Mouse (Mus musculus): ENCODE measurements around the gene Kdm2b. TPM values are rescaled to one million over a fixed set of nuclear protein-coding genes. Genes with fewer than 3 reads are reported as not detected.

Kdm2b gene
- total RNA-seq (2023) = 10 to 100 TPM; 28.4 to 29.4 TPM

GRCm38 (mm10) chr5:122989551-122990330 is at the start of gene Kdm2b:
Gene Kdm2b (minus strand): TSS chr5:122989823.

DNA sequence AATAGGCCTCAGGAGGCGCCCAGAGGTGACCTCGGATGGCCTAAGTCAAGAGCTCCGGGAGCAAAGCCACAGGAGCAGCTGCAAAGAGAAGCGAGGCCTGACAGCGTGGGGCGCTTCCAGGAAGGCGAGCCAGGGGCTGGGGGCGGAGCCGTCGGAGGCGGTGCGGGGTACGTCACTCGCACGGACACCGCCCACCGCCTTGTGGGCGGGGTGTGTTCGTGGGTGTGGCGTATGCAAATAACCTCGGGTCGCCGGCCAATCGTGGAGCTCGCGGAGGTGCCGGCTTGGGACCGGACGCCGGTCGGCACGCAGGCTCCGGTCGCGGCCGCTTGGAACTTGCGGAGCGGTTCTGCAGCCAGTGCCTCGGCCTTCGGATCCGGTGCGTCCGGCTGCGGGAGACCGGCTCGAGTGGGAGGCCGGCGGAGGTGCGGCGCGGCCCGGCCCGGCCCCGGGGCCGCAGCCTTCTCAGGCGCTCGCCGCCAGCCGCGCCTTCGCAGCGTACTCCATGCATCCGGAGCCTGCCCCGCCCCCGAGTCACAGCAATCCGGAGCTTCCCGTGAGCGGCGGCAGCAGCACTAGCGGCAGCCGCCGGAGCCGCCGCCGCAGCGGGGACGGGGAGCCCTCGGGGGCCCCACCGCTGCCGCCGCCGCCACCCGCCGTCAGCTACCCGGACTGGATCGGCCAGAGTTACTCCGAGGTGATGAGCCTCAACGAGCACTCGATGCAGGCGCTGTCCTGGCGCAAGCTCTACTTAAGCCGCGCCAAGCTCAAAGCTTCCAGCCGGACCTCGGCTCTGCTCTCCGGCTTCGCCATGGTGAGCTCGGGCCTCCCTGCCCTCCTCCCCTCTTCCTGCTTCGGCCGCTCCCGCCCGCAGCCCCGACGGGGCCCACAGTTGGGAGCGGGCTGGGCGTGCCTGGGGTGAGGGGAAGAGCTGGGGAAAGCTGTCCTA is 25.4 kb upstream of the Kdm2b start, which contains the start of gene Orai1:
Gene Orai1, plus strand, starts transcription at position 322 of the 949 bp plus-strand sequence.

GRCm38 (mm10) chr5:122849521-122850318 is 139.9 kb downstream of the Kdm2b start, which contains the start of gene Rnf34:
Gene Rnf34 (plus strand): TSS chr5:122850048.

DNA sequence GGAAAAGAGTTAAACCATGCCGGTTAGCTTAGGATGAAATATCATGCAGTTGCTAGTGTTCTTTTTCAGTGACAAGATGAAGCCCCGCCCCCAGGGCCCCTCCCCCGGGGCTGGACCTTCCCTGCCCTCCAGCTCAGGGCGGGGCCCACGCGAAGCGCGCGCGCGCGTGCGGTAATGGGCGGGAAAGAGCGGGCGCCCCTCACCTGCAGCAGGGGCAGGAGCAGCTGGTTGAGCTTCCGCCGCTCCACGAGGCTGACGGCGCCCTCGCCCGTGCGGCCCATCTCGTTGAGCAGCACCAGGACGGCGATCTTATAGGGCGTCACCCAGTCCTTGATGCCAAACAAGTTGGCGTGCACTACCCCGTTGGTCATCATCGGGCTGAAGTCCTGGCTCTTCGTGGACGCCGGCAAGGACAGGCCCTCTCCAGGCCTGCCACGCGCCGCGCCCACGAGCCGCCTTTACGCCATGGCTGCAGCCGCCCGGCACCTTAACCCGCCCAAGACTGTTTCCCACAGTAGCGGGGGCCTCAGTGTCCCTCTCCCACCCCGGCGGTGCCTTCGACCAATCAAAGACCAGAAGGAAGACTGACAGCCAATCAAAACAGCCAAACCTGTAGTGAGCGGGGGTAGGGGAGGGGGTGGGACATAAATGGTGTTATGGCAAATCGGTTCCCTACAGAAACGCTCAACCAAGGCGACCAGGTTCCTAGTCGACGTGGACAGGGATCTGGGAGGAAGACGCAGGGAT is 168.7 kb downstream of the Kdm2b start, which contains the start of gene Anapc5:
Gene Anapc5, minus strand, starts transcription at position 563 of the 747 bp plus-strand sequence.

Other genes with a start within 250 kb of the Kdm2b start
- gene Camkk2, start 210.4 kb downstream of the Kdm2b start, total RNA-seq (2023) = 10 to 100 TPM; 76.7 to 79.6 TPM
- 100 to 1,000 TPM; 143 to 163 TPM for gene Anapc5, start 168.5 kb downstream of the Kdm2b start, total RNA-seq (2023)
- gene Rnf34, start 139.8 kb downstream of the Kdm2b start, total RNA-seq (2023) = 10 to 100 TPM; 23.9 to 26.9 TPM
- 10 to 100 TPM; 71.8 to 73.1 TPM for gene Orai1, start 25.3 kb upstream of the Kdm2b start, total RNA-seq (2023)
- not detected for gene Morn3, start 57.2 kb upstream of the Kdm2b start, total RNA-seq (2023)
- 1 to 10 TPM; 4.1 to 7.8 TPM for gene Tmem120b, start 78.6 kb upstream of the Kdm2b start, total RNA-seq (2023)
- 10 to 100 TPM; 13.5 to 14.7 TPM for gene Rhof, start 142.9 kb upstream of the Kdm2b start, total RNA-seq (2023)
- 10 to 100 TPM; 67.4 to 85.5 TPM for gene Setd1b, start 152.4 kb upstream of the Kdm2b start, total RNA-seq (2023)
- gene Psmd9, start 179.6 kb upstream of the Kdm2b start, total RNA-seq (2023) = 10 to 100 TPM; 14.0 to 17.0 TPM
- not detected for gene Hpd, start 192.9 kb upstream of the Kdm2b start, total RNA-seq (2023)

All from neutrophil, adult 83 days (primary cell).